Mouse (Mus musculus): Measurements from ENCODE around the gene Sgms1.
"Not testable (repeated sequence)": the region's sequence is repeated elsewhere in the genome, so short reads cannot be mapped to it uniquely, and the experiment has no call there.

Sgms1 gene

DNA sequence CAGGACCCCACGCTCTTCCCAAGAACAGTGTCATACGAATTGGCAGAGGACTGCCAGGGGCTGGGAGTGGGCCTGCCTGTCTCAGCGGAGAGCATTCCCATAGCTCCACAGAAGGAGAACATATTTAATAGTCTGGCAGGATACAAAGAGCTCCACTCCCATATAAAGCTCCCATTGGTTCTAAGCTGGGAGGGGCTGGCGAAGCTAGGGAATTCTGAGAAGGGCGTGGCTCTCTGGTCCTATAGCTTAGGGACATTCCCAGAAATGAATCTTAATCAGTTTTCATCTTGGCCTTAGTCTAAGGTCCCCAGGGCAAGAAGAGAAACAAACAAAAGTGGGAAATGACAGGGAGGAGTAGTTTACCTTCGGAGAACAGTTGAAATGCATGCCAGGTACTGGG lies 247.1 kb downstream of the Sgms1 start:
- DNase-seq (ENCODE audit: low spot score in 2 of 2): no peak

DNA sequence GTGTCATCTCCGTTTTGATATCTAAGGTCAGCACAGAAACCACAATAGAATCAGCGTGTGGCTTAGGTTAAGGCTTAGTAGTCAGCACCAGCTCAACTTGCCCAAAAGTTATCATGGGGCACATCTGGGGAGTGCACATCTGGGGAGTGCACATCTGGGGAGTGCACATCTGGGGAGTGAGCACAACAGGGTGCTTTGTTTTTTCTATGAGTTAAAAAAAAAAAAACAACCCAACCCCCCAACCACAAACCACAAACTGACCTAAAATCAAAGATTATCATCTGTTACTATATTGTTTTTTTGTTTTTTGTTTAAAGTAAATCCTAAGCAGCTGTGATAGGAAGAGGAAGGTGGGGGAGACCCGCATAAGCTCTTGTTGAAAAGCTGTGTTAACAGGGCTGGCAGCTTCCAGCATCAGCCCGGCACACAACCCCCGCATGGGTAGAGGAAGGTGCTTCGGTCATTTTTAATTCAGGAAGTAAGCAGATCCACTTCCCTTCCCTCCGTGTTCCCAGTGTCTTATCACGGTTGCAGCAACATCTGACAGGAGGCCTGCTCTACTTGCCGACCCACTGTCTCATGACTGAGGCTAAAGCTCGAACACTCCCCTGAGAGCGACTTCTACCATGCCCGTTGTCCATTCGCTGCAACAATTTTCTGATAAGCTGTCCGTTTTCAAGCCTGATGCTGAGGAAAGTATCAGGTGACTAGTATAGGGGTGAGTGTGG lies 251.0 kb downstream of the Sgms1 start:
- DNase-seq (ENCODE audit: low spot score in 2 of 2): no peak

DNA sequence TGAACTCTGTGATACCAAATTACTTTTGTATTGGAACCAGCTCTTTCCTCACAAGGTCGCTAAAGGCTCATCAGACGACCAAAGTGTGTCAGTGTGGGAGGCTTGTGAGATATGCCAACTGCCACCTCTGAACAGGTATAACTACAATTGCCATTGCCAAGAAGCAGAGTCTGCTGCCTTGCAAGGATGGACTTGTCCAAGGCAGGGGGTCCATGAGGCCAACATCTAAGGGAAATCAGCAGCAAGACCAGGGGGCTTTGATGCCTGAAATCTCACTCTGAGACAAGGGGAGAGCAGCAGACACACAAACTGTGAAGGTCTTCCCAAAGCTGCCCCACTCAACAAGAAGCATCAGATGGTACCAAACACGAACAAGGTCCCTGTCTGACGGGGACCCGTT lies 251.6 kb downstream of the Sgms1 start:
- DNase-seq (ENCODE audit: low spot score in 2 of 2): no peak

DNA sequence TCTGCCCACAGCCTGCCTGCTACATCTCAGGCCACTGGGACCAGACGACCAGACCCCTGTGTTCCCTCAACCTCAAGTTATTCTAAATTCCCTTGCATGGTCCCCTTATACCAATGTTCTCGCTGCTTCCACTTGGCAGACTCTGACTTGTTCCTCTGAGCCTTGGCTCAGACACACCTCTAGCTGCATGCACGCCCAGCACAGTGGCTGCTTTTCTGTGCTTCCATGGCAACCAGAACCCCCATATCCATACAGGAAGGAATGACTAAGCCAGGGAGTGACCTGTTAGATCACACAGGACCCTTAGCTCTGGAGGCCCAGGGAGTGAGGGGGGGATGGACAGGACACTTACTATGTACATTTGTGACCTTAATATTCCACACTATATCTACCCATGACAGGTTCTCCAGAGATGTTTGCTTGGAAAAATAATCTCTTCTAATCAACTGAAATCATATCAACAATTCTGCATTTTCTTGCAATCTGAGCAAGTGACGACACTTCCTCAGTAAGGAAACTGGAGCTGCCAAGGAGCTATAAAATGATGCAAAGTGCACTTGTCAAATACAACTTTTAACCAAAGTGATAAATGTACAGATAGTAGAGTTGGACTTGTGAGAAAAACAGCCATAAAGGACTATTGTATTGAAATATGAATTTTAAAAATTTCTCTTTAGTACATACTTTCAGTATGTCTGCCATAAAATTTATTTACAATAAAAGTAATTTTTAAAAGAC lies 252.5 kb downstream of the Sgms1 start:
- DNase-seq (ENCODE audit: low spot score in 2 of 2): no peak

DNA sequence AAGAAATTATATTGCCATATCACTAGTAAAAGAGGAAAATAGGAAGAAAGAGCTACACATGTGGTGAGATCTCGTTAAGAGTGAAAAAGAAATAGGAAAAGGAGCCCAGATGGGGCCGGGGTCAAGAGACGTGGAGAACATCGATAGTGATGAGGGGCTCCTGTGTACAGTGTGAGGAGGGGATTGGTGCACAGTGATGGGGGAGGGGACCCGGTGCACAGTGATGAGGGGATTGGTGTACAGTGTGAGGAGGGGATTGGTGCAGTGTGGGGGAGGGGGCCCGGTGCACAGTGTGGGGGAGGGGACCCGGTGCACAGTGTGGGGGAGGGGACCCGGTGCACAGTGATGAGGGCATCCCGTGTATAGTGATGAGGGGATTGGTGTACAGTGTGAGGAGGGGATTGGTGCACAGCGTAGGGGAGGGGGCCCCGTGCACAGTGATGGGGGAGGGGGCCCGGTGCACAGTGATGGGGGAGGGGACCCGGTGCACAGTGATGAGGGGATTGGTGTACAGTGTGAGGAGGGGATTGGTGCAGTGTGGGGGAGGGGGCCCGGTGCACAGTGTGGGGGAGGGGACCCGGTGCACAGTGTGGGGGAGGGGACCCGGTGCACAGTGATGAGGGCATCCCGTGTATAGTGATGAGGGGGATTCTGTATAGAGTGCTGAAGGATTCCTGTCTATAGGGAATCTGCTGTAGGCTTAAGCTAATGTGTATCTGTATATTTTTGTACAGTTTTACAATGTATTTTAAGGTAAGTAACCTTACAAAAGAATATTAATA lies 257.6 kb downstream of the Sgms1 start:
- not testable (repeated sequence) for DNase-seq (ENCODE audit: low spot score in 2 of 2)

DNA sequence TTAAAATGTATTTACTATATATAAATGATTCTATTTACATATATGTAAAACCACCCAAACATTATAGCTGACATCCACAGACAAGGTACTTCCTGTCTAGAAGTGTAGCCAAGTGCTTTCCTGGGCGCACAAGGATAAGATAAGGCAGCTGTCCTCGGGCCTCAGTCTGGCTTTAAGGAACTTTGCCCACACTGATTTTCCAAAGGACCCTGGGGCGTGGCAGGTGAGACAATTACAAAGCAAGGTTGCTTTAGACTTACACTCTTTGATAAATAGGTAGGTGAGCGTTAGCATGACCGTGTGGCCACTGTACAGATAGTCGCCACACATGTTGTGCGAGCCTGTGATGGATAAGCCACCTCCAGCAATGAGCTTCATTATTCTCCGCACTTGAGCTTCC lies 260.2 kb downstream of the Sgms1 start:
- DNase-seq (ENCODE audit: low spot score in 2 of 2): no peak

DNA sequence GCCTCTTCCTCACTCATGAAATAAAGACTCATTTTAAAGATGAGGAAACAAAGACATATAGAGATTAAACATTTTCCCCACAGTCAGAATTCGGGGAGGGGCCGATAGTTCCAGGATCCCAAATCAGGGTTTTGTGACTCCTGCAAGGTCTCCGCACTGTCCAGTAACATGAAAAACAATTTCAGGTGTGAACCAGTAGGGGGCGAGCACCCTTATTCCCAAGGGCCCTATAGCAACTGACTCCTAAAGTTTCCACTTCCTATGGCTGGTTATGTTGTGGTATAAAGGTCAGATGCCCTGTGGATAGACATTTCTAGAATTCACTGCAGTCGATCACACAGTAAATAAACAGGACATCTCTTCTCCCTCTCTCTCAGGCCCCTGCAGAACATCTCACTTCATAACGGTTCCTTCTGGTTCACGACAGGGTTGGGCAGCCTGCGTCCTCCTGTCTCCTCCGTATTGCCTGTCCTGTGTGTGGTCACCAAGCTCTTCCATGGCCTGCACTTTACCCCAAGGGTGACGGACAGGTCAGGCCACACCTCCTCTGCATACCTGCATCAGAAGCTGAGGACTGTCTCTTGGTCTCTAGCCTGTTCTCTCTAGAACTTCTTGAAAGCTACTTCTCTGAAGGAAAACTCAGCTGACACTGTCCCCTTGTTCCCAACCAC lies 262.2 kb downstream of the Sgms1 start:
- DNase-seq (ENCODE audit: low spot score in 2 of 2): no peak

DNA sequence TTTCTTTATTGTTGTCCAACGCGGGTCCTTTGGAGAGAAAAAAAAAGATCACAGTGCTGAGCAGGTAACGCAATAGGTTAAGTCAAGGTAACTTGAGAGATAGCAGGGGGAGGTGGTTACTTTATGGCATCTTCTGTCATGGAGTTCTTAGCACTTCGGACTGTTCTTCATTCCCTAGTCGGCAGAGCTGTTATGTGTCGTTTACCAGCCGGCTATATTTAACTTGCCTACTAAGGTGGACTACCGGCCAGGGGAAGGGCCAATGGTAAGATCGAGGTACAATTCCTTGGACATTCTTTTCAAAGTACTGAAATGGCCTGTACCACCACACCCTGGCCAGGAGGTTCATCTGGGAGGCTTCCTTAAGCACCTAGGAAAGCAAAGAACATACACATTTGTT lies 265.4 kb downstream of the Sgms1 start:
- DNase-seq (ENCODE audit: low spot score in 2 of 2): no peak

DNA sequence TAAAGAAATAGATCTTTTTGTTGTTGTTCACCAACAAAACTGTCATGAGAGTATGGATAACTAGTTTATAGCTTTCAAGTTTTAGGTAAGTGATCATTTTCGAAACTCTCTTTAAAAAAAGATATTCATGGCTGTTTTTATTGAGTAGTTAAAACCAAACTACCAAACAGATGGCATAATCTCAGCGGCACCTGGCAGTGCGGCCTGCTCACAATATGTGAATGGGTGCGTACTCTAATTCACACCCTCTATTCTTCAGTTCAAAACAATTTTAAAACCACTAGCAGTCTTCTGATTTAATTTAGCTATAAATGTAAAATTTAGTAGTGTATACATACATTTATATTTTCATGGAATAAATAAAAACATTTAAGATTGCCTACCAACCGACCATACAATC lies 266.3 kb downstream of the Sgms1 start:
- no peak for DNase-seq (ENCODE audit: low spot score in 2 of 2)

DNA sequence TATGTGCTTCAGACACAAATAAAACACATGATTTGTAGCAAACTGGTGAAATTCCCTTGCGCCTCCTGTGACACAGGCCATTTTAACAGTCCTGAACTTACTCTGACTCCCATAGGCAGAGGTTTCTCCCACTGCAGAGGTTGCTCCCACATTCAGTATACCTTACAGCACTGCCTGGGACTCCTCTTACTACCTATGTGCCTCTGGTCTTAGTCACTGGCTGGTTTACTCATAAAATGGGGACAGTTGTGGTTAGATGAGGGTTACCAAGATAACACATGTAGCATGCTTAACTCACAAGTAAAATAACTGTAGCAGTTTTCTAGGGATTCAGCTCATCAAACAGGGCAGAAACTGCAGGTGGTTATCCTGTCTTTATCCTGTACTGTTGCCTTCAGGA lies 268.7 kb downstream of the Sgms1 start:
- no peak for DNase-seq (ENCODE audit: low spot score in 2 of 2)

DNA sequence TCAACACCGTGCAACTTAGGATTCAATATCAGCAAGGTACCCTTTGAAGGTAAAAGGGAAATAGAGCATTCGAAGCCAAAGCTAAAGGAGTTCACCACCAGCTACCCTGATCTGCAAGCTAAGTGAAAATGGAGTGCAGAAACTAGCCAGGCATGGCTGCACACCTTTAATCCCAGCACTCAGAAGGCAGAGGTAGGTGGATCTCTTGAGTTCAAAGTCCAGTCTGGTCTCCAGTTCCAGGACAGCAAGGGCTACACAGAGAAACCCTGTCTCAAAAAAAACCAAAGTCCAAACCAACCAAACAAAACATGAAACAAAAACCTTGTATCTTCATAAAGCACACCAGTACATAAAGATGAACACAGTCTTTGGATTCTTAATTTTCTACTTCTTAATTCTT lies 269.8 kb downstream of the Sgms1 start:
- no peak for DNase-seq (ENCODE audit: low spot score in 2 of 2)

DNA sequence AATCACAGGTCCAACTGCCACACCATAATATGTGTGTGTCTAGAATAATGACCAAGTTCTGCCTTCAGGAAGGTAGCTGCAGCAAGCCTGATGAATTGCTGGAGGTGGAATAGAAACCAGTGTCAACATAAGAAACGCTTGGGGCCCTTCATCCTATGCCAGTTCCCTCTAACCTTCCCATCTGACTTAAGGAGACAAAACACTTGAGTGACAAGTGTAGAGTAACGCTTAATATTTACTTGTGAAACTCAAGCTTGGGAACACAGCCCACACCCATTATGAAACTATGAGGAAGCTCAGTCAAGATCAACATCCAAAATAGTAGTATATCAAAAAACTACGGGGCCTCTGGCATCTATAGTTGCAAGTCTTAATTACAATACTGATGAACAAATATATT lies 271.0 kb downstream of the Sgms1 start:
- DNase-seq (ENCODE audit: low spot score in 2 of 2): no peak

DNA sequence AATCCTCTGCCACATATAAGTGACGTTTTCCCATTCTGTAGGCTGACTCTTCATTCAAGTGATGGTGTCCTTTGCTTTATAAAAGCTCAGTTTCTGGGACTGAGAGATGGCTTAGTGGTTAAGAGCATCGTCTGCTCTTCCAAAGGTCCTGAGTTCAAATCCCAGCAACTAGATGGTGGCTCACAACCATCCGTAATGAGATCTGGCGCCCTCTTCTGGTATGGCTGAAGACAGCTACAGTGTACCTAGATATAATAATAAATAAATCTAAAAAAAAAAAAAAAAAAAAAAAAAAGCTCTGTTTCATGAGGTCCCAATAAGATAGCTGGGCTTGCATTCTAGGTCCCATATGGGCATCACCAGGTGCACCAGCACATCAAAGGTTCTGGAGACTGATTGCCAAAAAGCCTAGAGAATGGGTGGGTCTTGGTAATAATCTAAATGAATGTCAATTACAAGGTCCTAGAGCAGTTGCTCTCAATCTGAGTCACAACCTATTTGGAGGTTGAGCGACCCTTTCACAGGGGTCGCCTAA lies 272.0 kb downstream of the Sgms1 start:
- no peak for DNase-seq (ENCODE audit: low spot score in 2 of 2)

DNA sequence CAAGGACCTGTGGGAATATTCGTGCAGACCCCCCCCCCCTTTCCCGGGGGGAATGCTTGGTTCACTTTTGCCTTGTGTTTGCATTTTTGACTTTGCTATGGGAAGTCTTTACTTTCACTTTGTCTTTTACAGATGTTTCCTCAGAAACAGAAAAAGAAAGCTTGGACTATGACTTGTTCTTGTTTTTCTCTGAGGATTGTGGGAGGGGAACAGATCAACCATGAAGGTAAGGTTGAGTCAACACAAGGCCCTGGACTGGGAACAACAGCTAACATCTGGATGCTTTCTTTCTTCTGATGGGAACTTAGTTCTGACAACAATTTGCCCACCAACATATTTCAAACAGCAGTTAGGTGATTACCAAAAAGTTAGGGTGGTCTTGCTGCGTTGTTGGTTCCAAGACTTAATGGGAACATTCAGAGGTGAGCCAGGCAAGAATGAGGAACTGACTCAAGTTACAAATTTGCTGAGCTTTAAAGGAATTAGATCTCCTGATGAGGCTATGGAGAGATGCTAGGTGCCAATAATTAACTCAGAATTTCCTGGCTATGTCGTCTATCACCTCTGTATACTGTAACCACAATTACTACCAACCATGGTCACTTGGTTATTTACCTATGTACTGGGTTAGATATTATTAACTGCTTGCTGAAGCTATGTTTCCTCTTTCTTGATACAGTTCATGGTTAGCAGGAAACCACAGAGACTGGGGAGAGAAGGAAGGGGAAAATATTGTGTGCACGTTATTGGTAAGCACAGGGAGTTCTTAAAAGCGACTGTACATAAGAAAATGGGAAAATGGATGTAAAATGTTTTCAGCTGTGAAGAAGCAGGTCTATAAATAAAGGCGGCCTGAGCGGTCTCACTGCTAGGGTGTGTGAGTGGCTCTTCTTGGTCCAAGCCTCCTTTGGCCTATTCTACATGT lies 277.4 kb downstream of the Sgms1 start:
- peak; percentile 39 to 54 for DNase-seq (ENCODE audit: low spot score in 2 of 2)

DNA sequence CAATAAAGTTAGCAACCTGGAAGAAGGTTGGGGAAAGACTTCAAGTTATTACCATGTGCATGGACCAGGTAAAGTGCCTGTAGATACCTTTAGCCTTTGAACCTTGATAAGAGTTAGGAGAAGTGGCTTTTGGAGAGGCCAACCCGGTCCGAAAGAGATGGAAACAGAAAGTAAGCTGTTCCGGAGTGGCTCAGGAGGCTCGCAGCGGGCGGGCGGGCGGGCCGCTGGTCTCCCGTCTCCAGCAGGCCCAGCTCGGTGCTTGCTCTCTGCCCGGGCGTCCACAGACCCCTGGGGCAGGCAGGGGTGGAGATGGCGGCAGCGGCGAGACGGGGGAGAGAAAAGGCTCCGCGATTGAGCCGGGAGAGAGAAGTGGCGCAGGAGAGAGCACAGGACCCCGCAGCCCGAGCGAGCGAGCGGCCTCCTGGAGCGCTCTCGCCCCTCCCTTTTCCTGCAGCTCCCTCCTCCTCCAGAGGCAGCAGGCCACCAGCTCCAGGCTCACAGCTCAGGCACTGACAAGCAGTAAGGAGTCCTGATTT lies 281.7 kb downstream of the Sgms1 start, which contains the start of gene Asah2:
Asah2 (minus strand) TSS at position 441 of the 536 bp plus-strand sequence.
- peak; percentile 38 to 58 for DNase-seq (ENCODE audit: low spot score in 2 of 2)

DNA sequence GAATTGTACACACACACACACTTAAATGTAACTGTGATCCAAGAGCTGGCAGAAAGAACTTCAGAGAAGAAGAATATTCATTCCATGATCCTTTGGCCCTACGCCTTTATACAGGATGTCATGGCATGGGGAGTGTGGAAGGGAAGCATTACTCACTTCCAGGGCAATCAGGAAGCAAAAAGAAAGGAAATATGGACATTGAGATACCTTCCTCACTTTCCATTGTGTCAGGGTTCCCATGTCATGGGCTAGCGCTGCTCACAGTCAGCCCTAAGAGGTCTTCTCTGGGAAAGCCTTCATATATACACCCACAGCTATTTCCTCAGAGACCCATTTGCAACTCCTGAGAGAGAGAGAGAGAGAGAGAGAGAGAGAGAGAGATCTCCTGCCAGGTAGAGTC lies 282.8 kb downstream of the Sgms1 start:
- no peak for DNase-seq (ENCODE audit: low spot score in 2 of 2)

DNA sequence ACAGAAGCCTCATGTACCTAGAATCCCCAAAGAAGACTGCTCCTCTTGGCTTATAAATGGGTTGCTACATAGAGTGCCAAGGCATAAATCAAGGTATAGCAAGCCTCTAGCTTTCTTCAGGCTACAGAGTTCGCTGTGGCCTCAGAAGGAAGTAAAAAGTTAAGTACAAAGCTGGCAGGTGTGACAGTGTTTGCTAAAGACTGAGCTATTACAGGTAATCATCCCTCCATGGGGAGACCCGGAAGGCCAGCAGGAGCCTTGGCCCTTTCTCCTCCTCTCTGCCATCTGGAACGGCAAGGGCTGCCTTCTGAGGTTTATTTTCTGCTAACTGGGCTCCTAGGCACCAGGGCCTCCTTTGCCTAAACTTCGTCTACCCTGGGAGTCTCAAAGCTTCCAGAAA lies 285.3 kb downstream of the Sgms1 start:
- DNase-seq (ENCODE audit: low spot score in 2 of 2): no peak

DNA sequence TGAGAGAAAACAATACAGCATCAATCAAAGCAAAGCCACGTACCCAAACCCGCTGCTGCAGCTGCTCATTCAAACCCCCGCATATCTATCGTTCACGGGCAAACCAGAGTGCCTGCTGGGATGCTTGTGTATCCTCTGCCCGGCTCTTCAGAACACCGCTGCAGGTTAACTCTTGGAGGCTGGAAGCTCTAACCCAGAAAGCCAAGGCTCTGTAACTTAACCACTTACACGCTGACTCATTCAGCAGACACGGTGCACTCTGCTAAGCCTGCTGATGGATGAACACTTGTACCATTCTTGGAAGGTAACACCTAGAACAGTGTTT lies 286.6 kb downstream of the Sgms1 start:
- no peak for DNase-seq (ENCODE audit: low spot score in 2 of 2)

DNA sequence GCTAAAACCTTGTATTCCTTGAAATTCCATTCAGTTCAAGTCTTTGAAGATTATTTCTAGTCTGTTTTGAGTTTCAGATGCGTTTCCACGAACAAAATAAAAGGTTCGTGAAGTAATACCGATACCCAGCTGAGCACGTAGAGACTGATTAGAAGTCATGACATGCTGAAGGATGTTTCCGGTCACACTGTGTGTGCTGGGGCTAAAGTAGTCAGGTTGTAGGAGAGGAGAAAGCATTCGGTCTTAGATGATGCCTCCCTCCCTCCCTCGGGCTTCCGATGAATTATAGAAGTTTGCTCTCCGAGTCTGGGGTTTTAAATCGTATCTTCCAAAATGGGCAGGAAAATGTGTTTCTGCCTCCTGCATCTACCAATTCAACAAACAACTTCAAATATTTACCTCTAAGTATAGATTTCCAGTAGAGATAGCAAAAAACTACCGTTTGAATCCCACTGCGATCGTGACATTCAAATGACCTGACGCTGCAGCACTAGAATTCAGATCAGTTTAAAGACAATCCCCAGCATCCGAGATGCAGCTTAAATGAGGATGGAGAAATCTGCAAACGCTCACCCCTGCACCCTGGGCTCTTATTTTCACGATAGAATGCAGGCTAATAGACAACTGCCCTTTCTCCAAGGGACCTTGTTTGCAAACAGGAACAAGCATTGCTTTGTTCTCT lies 287.1 kb downstream of the Sgms1 start:
- DNase-seq (ENCODE audit: low spot score in 2 of 2): no peak

DNA sequence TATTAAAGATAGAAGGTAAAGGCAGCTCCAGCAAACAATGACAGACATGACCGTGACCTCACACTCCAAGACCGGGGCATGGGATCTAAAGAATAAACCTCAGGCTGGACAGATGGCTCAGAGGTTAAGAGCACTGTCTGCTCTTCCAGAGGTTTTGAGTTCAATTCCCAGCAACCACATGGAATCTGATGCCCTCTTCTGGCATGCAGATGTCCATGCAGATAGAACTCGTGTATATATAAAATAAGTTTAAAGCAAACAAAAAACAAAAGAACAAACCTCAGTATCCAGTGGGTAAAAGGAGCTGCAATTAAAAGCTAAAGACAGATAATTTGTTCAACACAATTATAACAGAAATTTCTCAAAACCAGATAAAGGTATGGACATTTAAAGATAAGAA lies 290.9 kb downstream of the Sgms1 start:
- no peak for DNase-seq (ENCODE audit: low spot score in 2 of 2)

Data from spleen, postnatal 36 days (tissue).